In genomic region chr12:39048441-39048840, GRCm38 (mm10) we compare ENCODE assay signal across 16 mouse cellular contexts.
A peak's percentile ranks its signal among the peaks of the same experiment; 100 is the strongest.
DNase-seq lines count a peak whose midpoint lies in the region.
"Had no signal": no experiment of that assay in that cellular context is flagged by ENCODE, and none has a peak within 500 bp of the region (broad histone marks: within the 10 kb centered on the region; RNA-seq: fewer than 3 reads in every experiment).

No protein-coding gene starts in this region.

- H3K27ac ChIP-seq in heart, embryonic 10.5 days = no peak overlapping the region
- no peak overlapping the region for H3K27ac ChIP-seq in embryonic facial prominence, embryonic 10.5 days (replicated peaks)
- H3K27ac ChIP-seq: hindbrain, embryonic 14.5 days; kidney, embryonic 15.5 days; liver, embryonic 12.5 days; stomach, embryonic 15.5 days had no signal

- no peak overlapping the region for H3K4me3 ChIP-seq in heart, embryonic 10.5 days
- no peak overlapping the region for H3K4me3 ChIP-seq in embryonic facial prominence, embryonic 10.5 days
- H3K4me3 ChIP-seq: kidney, embryonic 15.5 days; liver, embryonic 12.5 days; megakaryocyte, embryonic 14.5 days; stomach, embryonic 15.5 days had no signal

- intact Hi-C loops in left cerebral cortex, postnatal 10 days (cut with DNase I) = loop anchor here (10.0 kb wide), 1 partner anchor 894 kb away; no protein-coding TSS in a partner anchor

- DNase-seq in heart, adult 8-10 months (ENCODE audit: low spot score) = peak; percentile 2
- no peak for DNase-seq in heart, embryonic 10.5 days (ENCODE audit: low spot score)
- peak; percentile 9 for DNase-seq in adipocyte (ENCODE audit: low spot score)
- peak; percentile 90 for DNase-seq in cerebellum, adult 8-10 months
- DNase-seq in layer of hippocampus, adult 9-10 months (ENCODE audit: low spot score) = peak; percentile 39
- no peak for DNase-seq in embryonic facial prominence, embryonic 10.5 days (ENCODE audit: low spot score)
- no peak for DNase-seq in left cerebral cortex, postnatal 10 days (ENCODE audit: extremely low spot score in 1 of 2, low spot score in 2 of 2)
- no peak for DNase-seq in retina, embryonic 14.5 days (ENCODE audit: low spot score)
- DNase-seq: B cell, adult 2 months; gastrocnemius, postnatal 36 days; thymus, postnatal 36 days had no signal

- H3K4me1 ChIP-seq in heart, embryonic 10.5 days = no peaks in the 10 kb centered on the region
- no peaks in the 10 kb centered on the region for H3K4me1 ChIP-seq in embryonic facial prominence, embryonic 10.5 days
- H3K4me1 ChIP-seq: kidney, embryonic 15.5 days; liver, embryonic 12.5 days; megakaryocyte, embryonic 14.5 days; stomach, embryonic 15.5 days had no signal

- H3K36me3 ChIP-seq in heart, embryonic 10.5 days = no peaks in the 10 kb centered on the region
- H3K36me3 ChIP-seq in embryonic facial prominence, embryonic 10.5 days (replicated peaks) = no peaks in the 10 kb centered on the region
- H3K36me3 ChIP-seq: kidney, embryonic 15.5 days; liver, embryonic 12.5 days; stomach, embryonic 15.5 days had no signal

- no peaks in the 10 kb centered on the region for H3K9me3 ChIP-seq in heart, embryonic 10.5 days
- no peaks in the 10 kb centered on the region for H3K9me3 ChIP-seq in embryonic facial prominence, embryonic 10.5 days
- H3K9me3 ChIP-seq: kidney, embryonic 15.5 days; liver, embryonic 12.5 days; megakaryocyte, embryonic 14.5 days; stomach, embryonic 15.5 days had no signal

- 79% methylated on average over 6 of the region's 6 CpGs for WGBS in heart, embryonic 10.5 days
- 78% methylated on average over 6 of the region's 6 CpGs for WGBS in embryonic facial prominence, embryonic 10.5 days

- no peaks in the 10 kb centered on the region for H3K27me3 ChIP-seq in heart, embryonic 10.5 days (ENCODE audit: insufficient read depth, poor library complexity, severe bottlenecking)
- no peaks in the 10 kb centered on the region for H3K27me3 ChIP-seq in embryonic facial prominence, embryonic 10.5 days (replicated peaks; ENCODE audit: low read depth, poor library complexity, severe bottlenecking)
- H3K27me3 ChIP-seq: kidney, embryonic 15.5 days; liver, embryonic 12.5 days; megakaryocyte, embryonic 14.5 days; stomach, embryonic 15.5 days had no signal

Comparison
In these comparisons a context has a peak if more than half of its experiments do, and no peak if none do; other contexts are left out.
1. DNase-seq: peak in heart, adult 8-10 months (single experiment), adipocyte (single experiment), cerebellum, adult 8-10 months (single experiment) and layer of hippocampus, adult 9-10 months (single experiment); none in heart, embryonic 10.5 days (single experiment), embryonic facial prominence, embryonic 10.5 days (single experiment), left cerebral cortex, postnatal 10 days (0 of 2) and retina, embryonic 14.5 days (single experiment).